Mouse (Mus musculus): ENCODE data around the gene Ugt1a1.

DNA sequence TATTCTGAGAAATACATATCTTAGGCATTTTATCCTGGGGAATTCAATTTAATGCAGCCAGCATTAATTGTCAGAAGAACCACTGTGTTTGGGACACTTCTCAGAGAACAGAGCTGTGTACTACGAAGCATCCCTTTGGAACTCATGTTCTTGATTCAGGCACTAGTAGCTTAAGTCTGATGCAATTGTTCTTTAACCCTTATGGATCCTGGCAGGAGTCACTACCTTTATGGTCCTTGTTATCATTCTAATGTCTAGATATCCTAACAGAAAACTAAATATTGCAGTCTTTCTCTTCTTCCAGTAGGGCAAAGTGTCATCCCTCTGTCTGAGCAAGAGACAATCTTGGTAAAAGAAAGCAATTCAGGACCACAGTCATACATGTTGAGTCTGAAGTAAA lies 1.3 kb downstream of the Ugt1a1 start:
- TF ChIP-seq EP300 (IDR thresholded peaks at IDR 0.05; ENCODE audit: insufficient read depth, low read depth, low read length), result no peak
- TF ChIP-seq CTCF (IDR thresholded peaks at IDR 0.05), result no peak

Measured in heart, adult 2 months (tissue).